Mouse (Mus musculus): ENCODE measurements around the gene Myg1.

The Myg1 gene

GRCm38 (mm10) chr15:102386640-102387039, 55.1 kb downstream of the Myg1 start:
- DNase-seq (ENCODE audit: low spot score) = no peak
